Mouse (Mus musculus) intestine, embryonic 14.5 days (tissue): ENCODE data around the gene Ubxn11. TPM values are rescaled to one million over a fixed set of nuclear protein-coding genes. Genes with fewer than 3 reads are reported as not detected.

ENCODE experiments used
- ATAC-seq: fragments of 200-750 bp; cut with Nextera tagmentation; replicated peaks from 2 replicates; pipeline ENCODE4 v1.8.0; 2017; ENCODE audit warnings: low read depth, moderate number of reproducible peaks, moderate TSS enrichment, moderate library complexity; ENCODE audit not compliant: low FRiP score, low TSS enrichment
- DNase-seq: peaks from one replicate; pipeline ENCODE4 v3.0.0-alpha.2; 2018; ENCODE audit warnings: low spot score
- H3K27ac ChIP-seq: fragments of 300-500 bp; sonication (generic); 2 replicates; pipeline ENCODE4 v1.5.1; 2014; ENCODE audit warnings: low read depth, mild to moderate bottlenecking, control low read depth
- H3K27me3 ChIP-seq: fragments of 300-500 bp; sonication (generic); replicated peaks from 2 replicates; pipeline ENCODE4 v1.6.1; 2014; ENCODE audit warnings: low read length, control low read depth; ENCODE audit not compliant: control insufficient read depth, insufficient read depth
- H3K36me3 ChIP-seq: fragments of 300-500 bp; sonication (generic); 2 replicates; pipeline ENCODE4 v1.6.1; 2014; ENCODE audit warnings: low read length, control low read depth; ENCODE audit not compliant: control insufficient read depth, insufficient read depth
- H3K4me1 ChIP-seq: fragments of 300-500 bp; sonication (generic); replicated peaks from 2 replicates; pipeline ENCODE4 v1.6.1; 2014; ENCODE audit warnings: low read length, control low read depth, mixed read lengths; ENCODE audit not compliant: control insufficient read depth, insufficient read depth
- H3K4me2 ChIP-seq: fragments of 300-500 bp; sonication (generic); 2 replicates; pipeline ENCODE4 v1.6.1; 2014; ENCODE audit warnings: low read length
- H3K4me3 ChIP-seq: fragments of 300-500 bp; sonication (generic); 2 replicates; pipeline ENCODE4 v1.5.1; 2014; ENCODE audit warnings: low read depth, low read length, control low read depth, mixed read lengths
- H3K9ac ChIP-seq: fragments of 300-500 bp; sonication (generic); 2 replicates; pipeline ENCODE4 v1.6.1; 2014; ENCODE audit warnings: mild to moderate bottlenecking, low read length
- H3K9me3 ChIP-seq: fragments of 300-500 bp; sonication (generic); 2 replicates; pipeline ENCODE4 v1.6.1; 2016; ENCODE audit warnings: low read length, control low read depth; ENCODE audit not compliant: control insufficient read depth
- WGBS: fragments of 180-500 bp; shearing (Covaris S2); extraction: QIAGEN DNeasy Blood & Tissue Kit; methylation state at CpG from one replicate; pipeline ENCODE4 v1.1.7; 2014; 5-methylcytosine and 5-hydroxymethylcytosine counted together
- polyA plus RNA-seq: library from polyadenylated mRNA; unstranded; fragments of >200 nt; fragmentation: Nextera tagmentation; extraction: Ambion mirVana; gene quantifications from 2 replicates; pipeline ENCODE4 v1.2.1, GENCODE M21; 2014

Ubxn11 gene
- polyA plus RNA-seq, 1 experiment from 2014 or later: 5.7 TPM

DNA sequence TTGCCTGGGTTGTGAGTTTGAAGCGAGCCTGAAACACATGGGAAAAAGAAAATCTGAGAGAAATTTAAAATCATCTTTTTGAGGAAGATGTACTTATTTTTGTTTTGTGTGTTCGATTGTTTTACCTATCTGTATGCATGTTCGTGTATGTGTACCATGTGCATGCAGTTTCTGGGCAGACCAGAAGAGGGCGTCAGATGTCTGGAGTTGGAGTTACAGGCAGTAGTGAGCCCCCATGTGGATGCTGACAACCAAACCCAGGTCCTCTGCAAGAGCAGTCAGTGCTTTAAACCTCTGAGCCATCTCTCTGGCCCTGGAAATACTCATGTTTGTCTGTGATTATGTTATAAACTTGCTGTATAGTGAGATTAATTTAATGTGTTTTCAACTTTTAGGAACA, 17.4 kb upstream of the Ubxn11 start:
- ATAC-seq (no peak), DNase-seq (no peak)
- Histone ChIP-seq H3K4me1 (peaks cover 5% of the 10 kb centered on the region; the same call in 1 of the 2 replicates), H3K27ac (no peak overlapping the region), H3K4me2 (no peak overlapping the region), H3K9me3 (no peaks in the 10 kb centered on the region), H3K27me3 (no peaks in the 10 kb centered on the region), H3K4me3 (no peak overlapping the region), H3K36me3 (no peaks in the 10 kb centered on the region), H3K9ac (no peak overlapping the region)
- WGBS: 85% methylated on average over 4 of the region's 4 CpGs

DNA sequence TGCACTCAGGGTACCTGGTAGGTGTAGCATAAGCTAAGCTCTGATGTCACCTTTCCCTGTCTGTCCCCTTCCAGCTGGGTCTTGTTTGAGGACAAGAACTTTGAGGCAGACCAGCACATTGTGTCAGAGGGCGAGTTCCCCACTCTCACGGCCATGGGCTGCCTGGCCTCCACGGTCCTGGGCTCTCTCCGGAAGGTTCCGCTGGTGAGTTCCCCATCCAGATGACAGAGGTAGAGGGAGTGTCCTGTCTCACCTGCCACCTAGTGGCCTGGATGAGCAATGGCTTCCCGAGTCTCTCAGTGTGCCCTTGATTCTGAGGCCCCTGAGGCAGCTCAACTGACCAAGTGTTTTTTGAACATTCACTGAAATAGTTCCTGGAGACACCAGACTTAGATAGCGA, 15.0 kb upstream of the Ubxn11 start:
- H3K36me3 ChIP-seq: no peaks in the 10 kb centered on the region
- H3K27ac ChIP-seq: no peak overlapping the region
- no peak overlapping the region for H3K9ac ChIP-seq
- H3K9me3 ChIP-seq: no peaks in the 10 kb centered on the region
- H3K4me1 ChIP-seq: no peaks in the 10 kb centered on the region
- no peak overlapping the region for H3K4me2 ChIP-seq
- WGBS: 33% methylated on average over 7 of the region's 7 CpGs
- H3K27me3 ChIP-seq: no peaks in the 10 kb centered on the region
- ATAC-seq (peak; percentile 59), DNase-seq (no peak)
- H3K4me3 ChIP-seq: no peak overlapping the region

DNA sequence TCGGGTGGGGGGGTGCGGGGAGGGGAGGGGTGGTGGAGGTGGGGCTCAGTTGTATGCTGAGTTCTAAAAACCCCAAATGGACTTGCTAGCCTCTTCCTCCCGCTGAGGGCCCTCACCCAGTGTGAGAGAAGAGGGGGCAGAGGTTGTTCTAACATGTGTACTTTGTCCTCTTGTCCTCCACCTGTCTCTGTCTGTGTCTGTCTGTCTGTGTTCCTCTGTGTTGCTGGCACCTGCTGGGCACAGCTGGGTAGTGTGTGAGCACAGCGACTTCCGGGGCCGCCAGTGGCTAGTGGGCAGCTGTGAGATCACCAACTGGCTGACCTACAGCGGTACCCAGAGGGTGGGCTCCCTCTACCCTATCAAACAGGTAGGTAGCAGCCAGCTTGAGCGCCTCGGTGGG, 13.3 kb upstream of the Ubxn11 start:
- no peak overlapping the region for H3K9ac ChIP-seq
- no peaks in the 10 kb centered on the region for H3K4me1 ChIP-seq
- no peak overlapping the region for H3K27ac ChIP-seq
- 84% methylated on average over 9 of the region's 9 CpGs for WGBS
- H3K36me3 ChIP-seq: no peaks in the 10 kb centered on the region
- ATAC-seq: no peak
- no peak overlapping the region for H3K4me3 ChIP-seq
- DNase-seq: no peak
- no peaks in the 10 kb centered on the region for H3K9me3 ChIP-seq
- no peaks in the 10 kb centered on the region for H3K27me3 ChIP-seq
- no peak overlapping the region for H3K4me2 ChIP-seq

- Histone ChIP-seq H3K27ac (no peak overlapping the region), H3K4me1 (no peaks in the 10 kb centered on the region)
- no peak for ATAC-seq
These were observed 11.7 kb upstream of the Ubxn11 start for GRCm38 (mm10) chr4:134090521-134091224.

GRCm38 (mm10) chr4:134091225-134091529, 11.2 kb upstream of the Ubxn11 start:
- Histone ChIP-seq H3K27ac (no peak overlapping the region), H3K4me1 (no peaks in the 10 kb centered on the region), H3K36me3 (no peaks in the 10 kb centered on the region), H3K9me3 (no peaks in the 10 kb centered on the region), H3K27me3 (no peaks in the 10 kb centered on the region), H3K4me2 (no peak overlapping the region), H3K4me3 (no peak overlapping the region), H3K9ac (no peak overlapping the region)
- ATAC-seq: no peak
- WGBS: 81% methylated on average over 6 of the region's 6 CpGs
- DNase-seq: no peak

More at GRCm38 (mm10) chr4:134090521-134091224, 11.7 kb upstream of the Ubxn11 start:
- Histone ChIP-seq H3K4me3 (no peak overlapping the region), H3K36me3 (no peaks in the 10 kb centered on the region), H3K9me3 (no peaks in the 10 kb centered on the region), H3K27me3 (no peaks in the 10 kb centered on the region), H3K4me2 (no peak overlapping the region), H3K9ac (no peak overlapping the region)
- no peak for DNase-seq
- WGBS: 83% methylated on average over 16 of the region's 16 CpGs

GRCm38 (mm10) chr4:134092382-134093288, 9.7 kb upstream of the Ubxn11 start:
- Histone ChIP-seq H3K9me3 (no peaks in the 10 kb centered on the region), H3K4me3 (no peak overlapping the region), H3K9ac (no peak overlapping the region), H3K36me3 (no peaks in the 10 kb centered on the region), H3K27me3 (no peaks in the 10 kb centered on the region), H3K4me2 (no peak overlapping the region), H3K4me1 (no peaks in the 10 kb centered on the region), H3K27ac (no peak overlapping the region)
- ATAC-seq: no peak
- 72% methylated on average over 6 of the region's 6 CpGs for WGBS
- DNase-seq: no peak

- H3K4me3 ChIP-seq: no peak overlapping the region
- H3K36me3 ChIP-seq: no peaks in the 10 kb centered on the region
- no peaks in the 10 kb centered on the region for H3K9me3 ChIP-seq
- no peak overlapping the region for H3K9ac ChIP-seq
- no peaks in the 10 kb centered on the region for H3K4me1 ChIP-seq
- DNase-seq: no peak
- 85% methylated on average over 7 of the region's 7 CpGs for WGBS
- no peak overlapping the region for H3K27ac ChIP-seq
- no peaks in the 10 kb centered on the region for H3K27me3 ChIP-seq
- no peak overlapping the region for H3K4me2 ChIP-seq
- ATAC-seq: no peak
These were observed 8.3 kb upstream of the Ubxn11 start for GRCm38 (mm10) chr4:134094004-134094564.

DNA sequence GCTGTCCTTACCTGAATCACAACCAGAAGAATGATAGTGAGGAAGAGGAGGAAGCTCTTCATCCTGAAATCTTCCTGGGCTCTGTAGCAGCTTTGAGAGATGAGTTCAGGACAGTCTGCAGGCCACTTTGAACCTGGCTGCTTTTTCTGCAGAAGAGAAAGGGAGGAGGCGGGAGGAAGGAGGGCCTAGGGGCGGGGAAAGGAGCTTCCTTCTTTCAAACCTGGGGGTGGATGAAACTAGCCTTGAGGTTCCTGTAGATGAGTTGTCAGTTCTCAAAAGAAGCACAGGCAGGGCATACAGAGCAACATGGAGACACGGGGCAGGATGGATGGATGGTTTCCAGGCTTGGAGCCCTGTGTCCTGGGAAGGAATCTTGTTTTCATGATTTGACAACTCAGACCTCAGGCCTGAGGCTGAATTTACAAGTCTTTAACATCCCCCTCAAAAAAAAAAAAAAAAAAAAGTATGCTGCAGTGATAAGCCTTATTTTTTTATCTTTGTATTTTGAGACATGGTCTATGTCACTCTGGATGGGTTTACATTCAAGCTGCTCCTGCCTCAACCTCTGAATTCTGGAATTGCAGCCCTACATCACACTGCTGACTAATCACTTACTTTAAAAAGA, 7.3 kb upstream of the Ubxn11 start, which contains the start of gene Cd52:
Cd52 (minus strand) TSS at position 160 of the 625 bp plus-strand sequence.
- Histone ChIP-seq H3K4me3 (no peak within 1 kb of the TSS), H3K4me2 (no peak within 1 kb of the TSS), H3K36me3 (no peaks in the 10 kb centered on the region), H3K9ac (no peak within 1 kb of the TSS), H3K27me3 (no peaks in the 10 kb centered on the region), H3K4me1 (no peaks in the 10 kb centered on the region), H3K9me3 (no peaks in the 10 kb centered on the region), H3K27ac (no peak within 1 kb of the TSS)
- DNase-seq (no peak), ATAC-seq (no peak)
- WGBS: 57% methylated on average over 3 of the region's 3 CpGs
